Mouse (Mus musculus) embryonic facial prominence, embryonic 10.5 days (tissue): ENCODE data around the gene Kcnj3. TPM values are rescaled to one million over a fixed set of nuclear protein-coding genes. Genes with fewer than 3 reads are reported as not detected.

Experiments
- DNase-seq: peaks from one replicate; pipeline ENCODE4 v3.0.0-alpha.2; 2017; ENCODE audit warnings: low spot score
- H3K27ac ChIP-seq: fragments of 300-500 bp; sonication (generic); replicated peaks from 2 replicates; pipeline ENCODE4 v1.5.1; 2016; ENCODE audit warnings: mild to moderate bottlenecking
- H3K27me3 ChIP-seq: fragments of 300-500 bp; sonication (generic); replicated peaks from 2 replicates; pipeline ENCODE4 v1.6.1; 2016; ENCODE audit warnings: low read depth, mild to moderate bottlenecking; ENCODE audit not compliant: poor library complexity, severe bottlenecking
- H3K36me3 ChIP-seq: fragments of 300-500 bp; sonication (generic); replicated peaks from 2 replicates; pipeline ENCODE4 v1.6.1; 2016; ENCODE audit warnings: mild to moderate bottlenecking, moderate library complexity
- H3K4me1 ChIP-seq: fragments of 300-500 bp; sonication (generic); 2 replicates; pipeline ENCODE4 v1.6.1; 2016
- H3K4me3 ChIP-seq: fragments of 300-500 bp; sonication (generic); 2 replicates; pipeline ENCODE4 v1.5.1; 2016; ENCODE audit warnings: mild to moderate bottlenecking, moderate library complexity
- H3K9me3 ChIP-seq: fragments of 300-500 bp; sonication (generic); 2 replicates; pipeline ENCODE4 v1.6.1; 2016; ENCODE audit warnings: mild to moderate bottlenecking
- WGBS: fragments of 180-500 bp; shearing (Covaris S2); methylation state at CpG from one replicate; pipeline ENCODE4 v1.1.7; 2016; 5-methylcytosine and 5-hydroxymethylcytosine counted together
- polyA plus RNA-seq: library from polyadenylated mRNA; unstranded; fragments of >200 nt; fragmentation: Nextera tagmentation; extraction: Ambion mirVana; gene quantifications from 2 replicates; pipeline ENCODE4 v1.2.1, GENCODE M21; 2016

Kcnj3 gene
- polyA plus RNA-seq, 1 experiment from 2014 or later = 0.19 TPM

DNA sequence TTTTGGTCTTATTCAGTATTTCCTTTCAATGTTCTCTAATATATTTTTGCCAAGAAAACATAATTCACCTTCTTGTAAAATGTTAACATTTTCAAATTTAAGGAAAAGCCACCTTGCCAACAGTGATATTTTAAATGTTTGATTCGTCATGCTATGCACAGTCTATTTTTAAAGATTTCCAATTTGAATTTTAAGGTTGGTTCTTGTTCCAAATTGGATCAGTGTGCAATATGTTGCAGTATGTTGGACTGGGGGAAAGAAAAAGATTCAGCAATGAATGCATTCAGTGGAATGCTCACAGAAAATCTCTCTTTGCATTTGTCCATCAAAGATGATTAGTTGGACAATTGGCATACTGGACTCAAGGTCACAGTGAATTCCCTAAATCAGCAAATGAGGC, 99.7 kb downstream of the Kcnj3 start:
- Histone ChIP-seq H3K4me3 (no peak overlapping the region), H3K4me1 (no peaks in the 10 kb centered on the region), H3K9me3 (no peaks in the 10 kb centered on the region), H3K27ac (no peak overlapping the region), H3K36me3 (no peaks in the 10 kb centered on the region), H3K27me3 (no peaks in the 10 kb centered on the region)
- 86% methylated on average over 1 of the region's 1 CpGs for WGBS
- DNase-seq = no peak

- Histone ChIP-seq H3K27ac (no peak overlapping the region), H3K4me3 (no peak overlapping the region)
Measured at GRCm38 (mm10) chr2:55547612-55548011, 111.8 kb downstream of the Kcnj3 start.

DNA sequence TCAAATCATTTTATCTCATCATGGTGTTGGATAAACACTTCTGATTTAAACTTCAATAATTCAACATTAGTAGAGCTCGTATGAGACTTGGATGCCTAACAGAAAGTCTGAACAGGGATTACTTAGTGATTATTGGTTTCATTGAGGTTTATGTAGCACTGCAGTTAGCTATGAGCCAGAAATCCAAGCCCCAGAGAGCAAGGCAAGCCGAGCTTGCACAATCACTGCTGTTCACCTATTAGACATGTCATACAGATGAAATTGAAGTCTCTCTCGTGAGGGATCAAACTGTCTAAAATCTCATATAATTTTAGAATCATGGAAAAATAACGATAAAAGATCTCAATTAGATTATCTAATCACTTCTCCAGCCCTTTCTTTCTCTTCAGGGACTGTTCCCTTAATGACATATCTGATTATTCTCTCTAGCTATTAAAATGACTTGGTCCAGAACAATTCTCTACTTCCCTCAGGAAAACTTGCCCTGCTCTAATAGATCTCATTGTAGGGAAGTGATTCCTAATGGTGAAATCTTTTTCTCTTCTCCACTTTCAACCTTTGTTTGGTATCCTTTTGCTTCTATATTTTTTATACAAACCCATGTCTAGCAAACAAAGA, 122.7 kb downstream of the Kcnj3 start:
- H3K4me1 ChIP-seq = no peaks in the 10 kb centered on the region
- no peak overlapping the region for H3K4me3 ChIP-seq
- H3K27ac ChIP-seq = no peak overlapping the region
- no peak for DNase-seq
- H3K9me3 ChIP-seq = no peaks in the 10 kb centered on the region
- H3K36me3 ChIP-seq = no peaks in the 10 kb centered on the region
- no peaks in the 10 kb centered on the region for H3K27me3 ChIP-seq
- 87% methylated on average over 4 of the region's 4 CpGs for WGBS

More at GRCm38 (mm10) chr2:55547612-55548011, 111.8 kb downstream of the Kcnj3 start:
- no peaks in the 10 kb centered on the region for H3K36me3 ChIP-seq
- H3K27me3 ChIP-seq = no peaks in the 10 kb centered on the region
- DNase-seq = no peak
- no peaks in the 10 kb centered on the region for H3K9me3 ChIP-seq
- no peaks in the 10 kb centered on the region for H3K4me1 ChIP-seq

GRCm38 (mm10) chr2:55569291-55569690, 133.5 kb downstream of the Kcnj3 start:
- no peaks in the 10 kb centered on the region for H3K36me3 ChIP-seq
- no peaks in the 10 kb centered on the region for H3K27me3 ChIP-seq
- no peaks in the 10 kb centered on the region for H3K4me1 ChIP-seq
- H3K4me3 ChIP-seq = no peak overlapping the region
- no peak for DNase-seq
- H3K9me3 ChIP-seq = no peaks in the 10 kb centered on the region
- 93% methylated on average over 7 of the region's 7 CpGs for WGBS
- no peak overlapping the region for H3K27ac ChIP-seq

DNA sequence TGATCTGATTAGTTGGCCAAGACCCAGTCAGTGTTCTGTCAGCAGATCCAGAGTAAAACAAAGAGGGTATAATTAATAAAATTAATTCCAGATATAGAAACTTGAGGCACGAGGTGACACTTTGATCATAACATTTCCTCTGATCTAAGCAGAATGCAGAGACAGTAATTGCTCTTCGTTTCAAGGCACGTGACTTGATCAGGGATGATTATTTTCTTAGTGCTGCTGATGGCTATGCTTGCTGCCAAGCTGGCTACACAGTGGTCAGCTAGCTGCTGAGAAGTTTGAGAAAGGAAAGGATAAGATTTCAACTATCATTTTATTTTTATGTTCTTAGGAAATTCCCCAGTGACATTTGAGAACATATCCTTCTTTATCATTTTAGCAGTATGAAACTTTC, 135.7 kb downstream of the Kcnj3 start:
- Histone ChIP-seq H3K27me3 (no peaks in the 10 kb centered on the region), H3K4me1 (no peaks in the 10 kb centered on the region), H3K9me3 (no peaks in the 10 kb centered on the region), H3K36me3 (no peaks in the 10 kb centered on the region), H3K27ac (no peak overlapping the region), H3K4me3 (no peak overlapping the region)
- DNase-seq = no peak
- WGBS = 54% methylated on average over 3 of the region's 3 CpGs

DNA sequence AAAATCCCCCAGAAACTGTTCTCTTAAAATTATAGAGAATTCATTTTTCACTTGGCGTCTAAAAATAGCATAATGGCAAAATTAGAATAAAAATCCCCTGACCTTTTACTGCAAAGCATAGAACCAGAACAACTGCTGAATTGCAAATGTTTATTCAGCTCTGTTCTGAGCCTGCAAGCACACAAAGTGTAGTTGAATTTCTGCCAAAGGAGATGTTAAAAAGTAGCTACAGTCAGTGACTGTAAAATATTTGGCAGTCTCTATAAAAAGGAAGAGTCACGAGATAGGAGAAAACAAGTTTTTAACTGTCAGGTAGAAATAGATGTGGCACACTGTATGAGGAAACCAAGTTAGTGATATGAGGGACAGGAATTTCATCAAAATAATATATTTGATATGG, 144.5 kb downstream of the Kcnj3 start:
- WGBS = 88% methylated on average over 2 of the region's 2 CpGs
- no peak overlapping the region for H3K27ac ChIP-seq
- H3K4me1 ChIP-seq = no peaks in the 10 kb centered on the region
- H3K4me3 ChIP-seq = no peak overlapping the region
- no peaks in the 10 kb centered on the region for H3K9me3 ChIP-seq
- no peaks in the 10 kb centered on the region for H3K36me3 ChIP-seq
- no peak for DNase-seq
- no peaks in the 10 kb centered on the region for H3K27me3 ChIP-seq

DNA sequence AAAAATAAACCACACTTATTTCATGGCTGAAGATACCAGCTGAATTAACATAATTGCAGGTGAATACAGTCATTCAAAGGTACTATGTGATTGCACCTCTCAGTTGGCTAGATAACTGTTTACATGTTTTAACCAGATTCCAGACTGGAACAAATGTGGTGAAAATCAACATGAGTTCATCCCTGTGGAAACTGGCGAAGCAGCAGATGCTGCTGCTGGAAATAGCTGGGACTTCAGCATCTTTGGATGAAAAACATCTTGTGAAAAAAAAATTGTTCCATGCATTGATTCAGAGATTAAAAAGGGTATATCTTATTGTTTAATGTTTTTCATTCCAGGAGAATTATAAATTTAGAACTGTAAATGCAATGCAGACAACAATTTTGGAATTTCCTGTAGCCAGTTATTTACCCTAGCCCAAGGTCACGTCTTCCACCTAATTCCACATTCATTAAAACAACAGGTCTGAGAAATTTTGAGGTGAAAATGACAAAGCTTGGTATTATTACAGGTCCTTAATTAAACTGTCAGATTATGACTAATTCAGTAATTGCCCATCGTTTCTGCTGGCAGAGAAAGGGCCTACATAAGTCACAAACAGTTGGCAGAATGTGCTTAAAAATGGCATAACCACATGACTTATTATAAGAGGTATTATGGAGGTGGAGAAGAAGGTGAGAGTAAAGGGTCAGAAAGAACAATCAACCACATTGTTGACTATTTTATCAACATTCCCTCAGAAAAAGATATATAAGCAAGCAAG, 155.6 kb downstream of the Kcnj3 start:
- no peaks in the 10 kb centered on the region for H3K9me3 ChIP-seq
- no peak overlapping the region for H3K27ac ChIP-seq
- H3K4me3 ChIP-seq = no peak overlapping the region
- no peaks in the 10 kb centered on the region for H3K4me1 ChIP-seq
- no peaks in the 10 kb centered on the region for H3K27me3 ChIP-seq
- no peaks in the 10 kb centered on the region for H3K36me3 ChIP-seq
- 65% methylated on average over 3 of the region's 3 CpGs for WGBS
- DNase-seq = no peak
